Mouse (Mus musculus) spleen, adult 2 months (tissue): ENCODE results near the gene F830045P16Rik. TPM values are rescaled to one million over a fixed set of nuclear protein-coding genes. Genes with fewer than 3 reads are reported as not detected.

ENCODE experiments used
- DNase-seq, 2 experiments: peaks; one replicate each; pipeline versions ENCODE4 v3.0.0 to v3.0.0-alpha.2; 2012 to 2021; ENCODE audit warnings: low spot score in 2 of 2, low read depth in 1 of 2
- H3K27ac ChIP-seq: fragments of 200-500 bp; 2 replicates; pipeline ENCODE4 v1.5.1; 2012; ENCODE audit warnings: low read length, inconsistent platforms; ENCODE audit not compliant: insufficient read depth
- H3K27me3 ChIP-seq: fragments of 200-500 bp; 2 replicates; pipeline ENCODE4 v1.6.1; 2012; ENCODE audit warnings: mild to moderate bottlenecking, moderate library complexity, low read length, inconsistent platforms; ENCODE audit not compliant: control insufficient read depth, insufficient read depth
- H3K36me3 ChIP-seq: fragments of 200-500 bp; 2 replicates; pipeline ENCODE4 v1.6.1; 2012; ENCODE audit warnings: mild to moderate bottlenecking, low read length, inconsistent platforms; ENCODE audit not compliant: control insufficient read depth, insufficient read depth
- H3K4me1 ChIP-seq: fragments of 200-500 bp; 2 replicates; pipeline ENCODE4 v1.6.1; 2011; ENCODE audit warnings: inconsistent platforms; ENCODE audit not compliant: control insufficient read depth, insufficient read depth, insufficient read length
- H3K4me3 ChIP-seq: fragments of 200-500 bp; 2 replicates; pipeline ENCODE4 v1.5.1; 2011; ENCODE audit warnings: mild to moderate bottlenecking, inconsistent platforms; ENCODE audit not compliant: insufficient read depth, insufficient read length; ENCODE audit errors: extremely low read depth
- CTCF ChIP-seq: fragments of 200-500 bp; IDR thresholded peaks from 2 replicates; pipeline ENCODE4 v1.5.1; 2011; ENCODE audit warnings: mild to moderate bottlenecking, inconsistent platforms; ENCODE audit not compliant: insufficient read depth, insufficient read length, insufficient replicate concordance; ENCODE audit errors: extremely low read depth
- POLR2A ChIP-seq: fragments of 200-500 bp; IDR thresholded peaks from 2 replicates; pipeline ENCODE4 v1.6.1; 2011; ENCODE audit warnings: low read depth, low read length, inconsistent platforms
- WGBS: fragments of 180-500 bp; shearing (Covaris S2); methylation state at CpG from one replicate; pipeline ENCODE4 v1.1.7; 2018; 5-methylcytosine and 5-hydroxymethylcytosine counted together
- polyA plus RNA-seq: library from polyadenylated mRNA; depleted of rRNA; stranded (reverse); fragments of >200 nt; gene quantifications from 2 replicates; pipeline ENCODE4 v1.2.3, GENCODE M21; 2012

Gene F830045P16Rik
- polyA plus RNA-seq, 1 experiment: 0.07 TPM

DNA sequence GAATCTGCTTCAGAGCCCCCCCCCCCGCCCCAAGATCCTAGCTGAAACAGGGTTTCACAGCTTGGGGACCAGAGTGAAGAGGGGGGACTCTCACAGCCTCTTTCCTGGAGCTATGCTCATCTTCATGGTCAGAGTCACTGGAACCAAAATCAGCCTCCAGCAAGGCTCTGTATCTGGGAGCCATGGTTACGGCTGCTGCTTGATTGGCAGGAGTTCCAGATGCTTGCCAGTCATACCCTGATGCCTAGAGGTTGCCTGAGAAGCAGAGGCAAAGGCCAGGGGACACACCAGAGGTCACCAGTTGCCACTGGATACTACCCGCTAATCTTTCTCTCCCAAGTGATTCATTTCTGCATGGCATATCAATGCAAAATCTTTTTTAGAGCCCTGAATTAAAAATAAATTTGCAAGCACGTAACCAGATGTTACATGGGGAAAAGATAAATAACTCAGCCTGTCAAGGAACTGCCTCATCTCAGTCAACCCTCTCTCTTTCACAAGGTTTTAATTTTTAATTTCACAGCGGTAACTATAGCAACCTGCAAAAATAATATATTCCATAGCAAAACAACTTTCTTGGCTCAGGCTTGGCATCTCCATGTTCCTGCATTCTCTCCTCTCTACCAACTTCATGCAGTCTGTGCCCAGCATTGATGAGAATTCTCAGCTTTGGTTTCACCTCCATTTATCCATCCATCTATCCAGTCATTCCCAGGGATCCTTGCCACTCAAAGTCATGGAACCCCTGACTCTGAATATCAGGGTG is 27.7 kb upstream of the F830045P16Rik start:
- no peak for TF ChIP-seq POLR2A
- no peak for TF ChIP-seq CTCF
- WGBS: 87% methylated on average over 5 of the region's 5 CpGs
- DNase-seq: no peak
- no peaks in the 10 kb centered on the region for H3K36me3 ChIP-seq
- no peak overlapping the region for H3K27ac ChIP-seq
- no peak overlapping the region for H3K4me3 ChIP-seq
- no peaks in the 10 kb centered on the region for H3K27me3 ChIP-seq
- no peaks in the 10 kb centered on the region for H3K4me1 ChIP-seq

DNA sequence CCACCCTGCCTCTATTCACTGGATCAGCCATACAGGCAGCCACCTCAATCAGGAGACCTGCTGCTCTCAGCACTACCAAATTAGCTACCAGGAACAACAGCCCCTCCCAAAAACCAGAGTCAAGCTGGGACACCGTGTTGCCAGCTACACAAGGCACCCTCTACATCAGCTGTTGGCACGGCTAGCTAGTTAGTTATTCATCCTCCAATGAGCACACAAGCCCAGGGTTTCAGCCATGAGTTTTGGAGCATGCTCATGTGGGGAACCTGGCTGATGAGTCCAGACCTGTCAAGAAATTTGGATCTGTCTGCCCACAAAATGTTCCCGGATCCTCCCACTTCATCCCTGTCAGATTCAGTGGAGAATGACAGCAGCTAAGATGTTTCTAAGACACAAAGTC is 25.4 kb upstream of the F830045P16Rik start:
- Histone ChIP-seq H3K27me3 (no peaks in the 10 kb centered on the region), H3K4me3 (no peak overlapping the region), H3K36me3 (no peaks in the 10 kb centered on the region), H3K4me1 (no peaks in the 10 kb centered on the region), H3K27ac (no peak overlapping the region)
- WGBS: 81% methylated on average over 3 of the region's 3 CpGs
- TF ChIP-seq CTCF (no peak), POLR2A (no peak)
- DNase-seq: no peak

DNA sequence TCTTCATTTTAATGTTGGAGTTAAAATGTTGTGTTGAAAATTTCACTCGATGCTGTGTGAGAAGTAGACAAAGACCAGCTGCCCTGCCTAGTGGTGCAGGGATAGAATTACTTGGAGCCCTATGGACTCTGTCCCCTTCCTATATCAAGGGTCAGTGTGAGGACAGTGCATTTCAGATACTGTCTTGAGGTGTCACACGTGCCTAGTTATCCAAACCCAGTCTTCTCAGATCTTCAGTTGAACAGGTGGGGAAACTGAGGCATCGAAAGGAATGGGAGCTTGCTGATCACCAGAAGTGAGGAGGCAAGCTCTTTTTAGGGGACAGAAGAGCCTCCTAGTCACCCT is 22.4 kb upstream of the F830045P16Rik start:
- WGBS: 81% methylated on average over 3 of the region's 3 CpGs
- no peaks in the 10 kb centered on the region for H3K27me3 ChIP-seq
- DNase-seq: no peak
- H3K4me3 ChIP-seq: no peak overlapping the region
- no peaks in the 10 kb centered on the region for H3K4me1 ChIP-seq
- no peak overlapping the region for H3K27ac ChIP-seq
- H3K36me3 ChIP-seq: no peaks in the 10 kb centered on the region
- TF ChIP-seq CTCF (no peak), POLR2A (no peak)

DNA sequence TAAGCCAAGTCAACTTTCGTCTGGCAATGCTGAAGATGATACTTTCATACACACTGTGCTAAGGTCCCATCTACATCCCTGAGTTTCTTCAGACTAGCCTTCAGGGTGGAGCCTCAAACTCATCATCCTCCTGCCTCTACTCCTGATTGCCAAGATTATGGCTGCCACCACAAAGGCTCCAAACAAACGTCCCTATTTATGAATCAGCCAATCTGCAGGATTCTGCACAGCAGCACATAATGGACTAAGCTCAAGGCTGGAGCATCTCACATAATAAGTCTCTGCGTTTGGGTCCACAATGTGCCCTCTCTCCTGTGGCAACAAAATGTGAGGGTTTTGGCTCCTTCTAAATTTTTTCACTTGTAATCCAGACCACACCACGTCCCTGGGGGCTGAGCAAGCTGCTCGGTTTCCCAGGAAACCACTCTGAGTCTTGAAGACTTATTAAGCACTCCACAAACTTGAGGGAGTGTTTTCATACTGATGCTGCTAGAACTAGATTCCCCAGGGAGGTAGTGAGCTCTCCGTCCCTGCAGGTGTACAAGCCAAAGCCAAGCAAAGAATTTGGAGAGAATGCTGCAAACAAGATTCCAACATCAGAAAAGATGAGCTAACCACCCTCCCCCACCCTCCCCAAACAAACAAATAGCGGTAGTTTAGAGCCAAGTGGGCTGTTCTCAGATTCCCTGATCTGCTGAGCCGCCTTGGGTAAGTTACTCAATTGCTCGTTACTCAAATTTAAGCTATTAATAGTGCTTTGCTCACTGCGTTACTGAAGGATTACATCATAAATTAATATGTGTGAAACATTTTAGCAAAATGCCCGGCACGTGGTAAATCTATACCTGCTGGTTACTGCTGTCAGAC is 21.8 kb upstream of the F830045P16Rik start:
- Histone ChIP-seq H3K4me3 (no peak overlapping the region), H3K27ac (no peak overlapping the region), H3K36me3 (no peaks in the 10 kb centered on the region), H3K4me1 (no peaks in the 10 kb centered on the region), H3K27me3 (no peaks in the 10 kb centered on the region)
- no peak for TF ChIP-seq CTCF
- TF ChIP-seq POLR2A: no peak
- WGBS: 70% methylated on average over 12 of the region's 12 CpGs
- no peak for DNase-seq

DNA sequence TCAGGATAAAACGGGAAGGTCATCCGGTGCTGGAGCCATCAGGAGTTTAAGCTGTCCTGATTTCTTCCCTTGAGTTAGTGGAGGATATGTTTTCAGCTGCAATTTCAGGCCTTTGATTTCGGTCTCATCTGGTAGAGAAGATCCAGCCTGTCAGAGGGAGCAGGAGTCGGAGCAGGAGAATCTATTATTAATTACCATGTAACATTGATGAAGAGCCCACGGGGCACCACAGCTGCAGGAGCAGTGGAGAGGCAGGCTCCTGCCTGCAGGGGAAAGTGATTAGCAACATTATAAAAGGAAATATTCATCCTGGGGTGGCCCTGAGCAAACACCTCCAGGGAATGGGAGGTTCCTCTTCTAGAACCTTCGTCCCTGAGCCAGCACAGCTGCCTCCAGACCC is 19.7 kb upstream of the F830045P16Rik start:
- no peak for DNase-seq
- no peak for TF ChIP-seq POLR2A
- TF ChIP-seq CTCF: no peak
- Histone ChIP-seq H3K27ac (no peak overlapping the region), H3K36me3 (no peaks in the 10 kb centered on the region), H3K4me1 (no peaks in the 10 kb centered on the region), H3K4me3 (no peak overlapping the region), H3K27me3 (no peaks in the 10 kb centered on the region)
- WGBS: 74% methylated on average over 6 of the region's 6 CpGs

DNA sequence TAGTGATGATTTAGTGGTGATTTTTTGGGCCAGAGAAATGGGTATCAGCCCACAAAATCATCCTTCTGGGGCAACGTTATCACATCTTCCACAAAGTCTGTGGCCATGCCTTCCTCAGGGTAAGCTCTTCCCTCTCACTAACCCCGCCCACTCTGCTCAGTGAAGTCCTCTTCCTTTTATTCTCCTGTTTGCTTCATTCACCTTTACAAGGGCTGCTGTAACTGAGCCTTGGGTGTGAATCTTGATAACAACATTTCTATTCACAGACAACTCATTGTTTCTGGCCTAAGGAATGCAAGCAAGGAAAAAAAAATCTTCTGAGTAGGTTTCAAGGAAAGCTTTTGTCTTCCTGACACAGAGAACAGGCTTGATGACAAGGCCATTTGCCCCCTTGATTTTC is 14.4 kb upstream of the F830045P16Rik start:
- DNase-seq: no peak

More for the DNA sequence above, 14.4 kb upstream of the F830045P16Rik start:
- H3K4me3 ChIP-seq: no peak overlapping the region
- no peak for TF ChIP-seq POLR2A
- no peak for TF ChIP-seq CTCF
- 50% methylated on average over 2 of the region's 2 CpGs for WGBS
- no peaks in the 10 kb centered on the region for H3K36me3 ChIP-seq
- H3K4me1 ChIP-seq: no peaks in the 10 kb centered on the region
- no peak overlapping the region for H3K27ac ChIP-seq
- no peaks in the 10 kb centered on the region for H3K27me3 ChIP-seq
